Mouse (Mus musculus) liver, adult 2 months (tissue): ENCODE data around the gene Fam120a.

Experiments
- CTCF ChIP-seq: fragments of 200-500 bp; IDR thresholded peaks from 2 replicates; pipeline ENCODE4 v1.5.1; 2011; ENCODE audit warnings: low read depth, low read length, control low read depth
- POLR2A ChIP-seq: fragments of 200-500 bp; IDR thresholded peaks from 2 replicates; pipeline ENCODE4 v1.6.1; 2011; ENCODE audit warnings: low read length, control low read depth; ENCODE audit not compliant: insufficient read depth; ENCODE audit errors: extremely low read depth

- no peak for TF ChIP-seq CTCF
- no peak for TF ChIP-seq POLR2A
Observed at GRCm38 (mm10) chr13:48853947-48854346, 113.9 kb downstream of the Fam120a start.
